Mouse (Mus musculus): ENCODE results near the gene Chst3. TPM values are rescaled to one million over a fixed set of nuclear protein-coding genes. Genes with fewer than 3 reads are reported as not detected.

Gene Chst3
- polyA plus RNA-seq, 1 experiment from 2014 or later = 0.27 TPM

- Histone ChIP-seq H3K27ac (ENCODE audit: low read length) (no peak overlapping the region), H3K36me3 (ENCODE audit: control insufficient read depth, insufficient read depth) (no peaks in the 10 kb centered on the region), H3K9me3 (replicated peaks; ENCODE audit: control insufficient read depth, low read length) (no peaks in the 10 kb centered on the region), H3K27me3 (ENCODE audit: control insufficient read depth, insufficient read depth, low read depth, low read length) (no peaks in the 10 kb centered on the region), H3K4me3 (ENCODE audit: low read depth, low read length) (no peak overlapping the region), H3K4me1 (ENCODE audit: control insufficient read depth, low read depth, low read length) (no peaks in the 10 kb centered on the region; the same call in 1 of the 2 replicates), H3K9ac (ENCODE audit: low read depth, low read length) (no peak overlapping the region), H3K4me2 (ENCODE audit: low read depth, low read length) (no peak overlapping the region)
- no peak for ATAC-seq (ENCODE audit: low read depth)
- 58% methylated on average over 2 of the region's 2 CpGs for WGBS (ENCODE audit: insufficient replicate concordance)
Observed at GRCm38 (mm10) chr10:60210468-60210867, 8.6 kb downstream of the Chst3 start.

DNA sequence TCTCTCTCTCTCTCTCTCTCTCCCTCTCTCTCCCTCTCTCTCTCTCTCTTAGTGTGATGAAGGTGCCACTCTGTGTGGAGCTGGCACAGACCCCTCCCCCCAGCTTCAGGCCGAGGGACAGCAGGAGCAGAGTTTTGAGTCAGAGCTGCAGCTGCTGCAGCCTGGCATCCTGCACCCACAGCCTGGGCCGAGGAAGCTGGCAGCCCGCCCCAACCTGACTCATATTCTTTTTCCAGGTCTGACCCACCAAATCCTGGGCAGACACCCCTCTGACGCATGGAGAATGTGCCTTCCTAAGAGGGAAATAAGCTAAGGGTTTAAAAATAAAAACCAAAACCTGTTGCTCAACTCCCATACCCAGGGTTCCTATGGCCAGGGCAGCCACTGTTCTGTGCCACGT is 9.8 kb downstream of the Chst3 start:
- Histone ChIP-seq H3K36me3 (ENCODE audit: control insufficient read depth, insufficient read depth) (no peaks in the 10 kb centered on the region), H3K27me3 (ENCODE audit: control insufficient read depth, insufficient read depth, low read depth, low read length) (no peaks in the 10 kb centered on the region), H3K4me3 (ENCODE audit: low read depth, low read length) (no peak overlapping the region), H3K9me3 (replicated peaks; ENCODE audit: control insufficient read depth, low read length) (no peaks in the 10 kb centered on the region), H3K27ac (ENCODE audit: low read length) (no peak overlapping the region), H3K9ac (ENCODE audit: low read depth, low read length) (no peak overlapping the region), H3K4me1 (ENCODE audit: control insufficient read depth, low read depth, low read length) (no peaks in the 10 kb centered on the region; the same call in 1 of the 2 replicates), H3K4me2 (ENCODE audit: low read depth, low read length) (no peak overlapping the region)
- WGBS (ENCODE audit: insufficient replicate concordance) = 42% methylated on average over 5 of the region's 5 CpGs
- ATAC-seq (ENCODE audit: low read depth) = no peak

GRCm38 (mm10) chr10:60207166-60207705 is 11.8 kb downstream of the Chst3 start:
- no peak overlapping the region for H3K27ac ChIP-seq (ENCODE audit: low read length)
- no peak for ATAC-seq (ENCODE audit: low read depth)

GRCm38 (mm10) chr10:60205601-60206241 is 13.3 kb downstream of the Chst3 start:
- Histone ChIP-seq H3K9ac (ENCODE audit: low read depth, low read length) (no peak overlapping the region), H3K4me1 (ENCODE audit: control insufficient read depth, low read depth, low read length) (no peaks in the 10 kb centered on the region; the same call in 1 of the 2 replicates), H3K4me3 (ENCODE audit: low read depth, low read length) (no peak overlapping the region), H3K4me2 (ENCODE audit: low read depth, low read length) (no peak overlapping the region), H3K36me3 (ENCODE audit: control insufficient read depth, insufficient read depth) (no peaks in the 10 kb centered on the region), H3K9me3 (replicated peaks; ENCODE audit: control insufficient read depth, low read length) (no peaks in the 10 kb centered on the region), H3K27ac (ENCODE audit: low read length) (no peak overlapping the region), H3K27me3 (ENCODE audit: control insufficient read depth, insufficient read depth, low read depth, low read length) (no peaks in the 10 kb centered on the region)
- no peak for ATAC-seq (ENCODE audit: low read depth)
- WGBS (ENCODE audit: insufficient replicate concordance) = 40% methylated on average over 9 of the region's 9 CpGs

More at GRCm38 (mm10) chr10:60207166-60207705, 11.8 kb downstream of the Chst3 start:
- no peak overlapping the region for H3K4me2 ChIP-seq (ENCODE audit: low read depth, low read length)
- no peaks in the 10 kb centered on the region for H3K27me3 ChIP-seq (ENCODE audit: control insufficient read depth, insufficient read depth, low read depth, low read length)
- no peak overlapping the region for H3K4me3 ChIP-seq (ENCODE audit: low read depth, low read length)
- no peak overlapping the region for H3K9ac ChIP-seq (ENCODE audit: low read depth, low read length)
- no peaks in the 10 kb centered on the region for H3K36me3 ChIP-seq (ENCODE audit: control insufficient read depth, insufficient read depth)
- no peaks in the 10 kb centered on the region for H3K9me3 ChIP-seq (replicated peaks; ENCODE audit: control insufficient read depth, low read length)
- no peaks in the 10 kb centered on the region; the same call in 1 of the 2 replicates for H3K4me1 ChIP-seq (ENCODE audit: control insufficient read depth, low read depth, low read length)
- WGBS (ENCODE audit: insufficient replicate concordance) = 64% methylated on average over 8 of the region's 8 CpGs

DNA sequence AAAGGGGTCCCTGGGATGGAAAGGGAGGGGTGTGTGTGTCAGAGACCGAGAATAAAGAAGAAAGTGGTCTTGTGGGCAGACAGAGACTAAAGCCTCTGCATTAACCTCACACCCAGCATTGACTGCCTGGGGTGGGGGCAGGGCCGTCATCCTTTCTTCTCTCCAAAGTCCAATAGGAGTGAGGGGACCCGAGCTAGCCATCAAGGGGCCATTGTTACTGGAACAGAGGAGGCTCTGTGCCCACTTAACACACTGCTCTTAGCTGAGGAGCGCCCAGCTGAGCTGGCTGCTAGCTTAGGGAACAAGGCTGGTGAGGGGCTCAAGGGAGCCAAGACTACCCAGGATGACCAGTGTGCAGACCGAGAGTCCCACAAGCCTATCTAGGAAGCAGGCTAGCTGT is 16.3 kb downstream of the Chst3 start:
- ATAC-seq (ENCODE audit: low read depth) = no peak
- H3K9me3 ChIP-seq (replicated peaks; ENCODE audit: control insufficient read depth, low read length) = no peaks in the 10 kb centered on the region
- WGBS (ENCODE audit: insufficient replicate concordance) = 30% methylated on average over 5 of the region's 5 CpGs
- H3K27ac ChIP-seq (ENCODE audit: low read length) = no peak overlapping the region
- no peaks in the 10 kb centered on the region; the same call in 1 of the 2 replicates for H3K4me1 ChIP-seq (ENCODE audit: control insufficient read depth, low read depth, low read length)
- no peak overlapping the region for H3K4me2 ChIP-seq (ENCODE audit: low read depth, low read length)
- no peak overlapping the region for H3K4me3 ChIP-seq (ENCODE audit: low read depth, low read length)
- H3K9ac ChIP-seq (ENCODE audit: low read depth, low read length) = no peak overlapping the region
- H3K27me3 ChIP-seq (ENCODE audit: control insufficient read depth, insufficient read depth, low read depth, low read length) = no peaks in the 10 kb centered on the region
- H3K36me3 ChIP-seq (ENCODE audit: control insufficient read depth, insufficient read depth) = no peaks in the 10 kb centered on the region

DNA sequence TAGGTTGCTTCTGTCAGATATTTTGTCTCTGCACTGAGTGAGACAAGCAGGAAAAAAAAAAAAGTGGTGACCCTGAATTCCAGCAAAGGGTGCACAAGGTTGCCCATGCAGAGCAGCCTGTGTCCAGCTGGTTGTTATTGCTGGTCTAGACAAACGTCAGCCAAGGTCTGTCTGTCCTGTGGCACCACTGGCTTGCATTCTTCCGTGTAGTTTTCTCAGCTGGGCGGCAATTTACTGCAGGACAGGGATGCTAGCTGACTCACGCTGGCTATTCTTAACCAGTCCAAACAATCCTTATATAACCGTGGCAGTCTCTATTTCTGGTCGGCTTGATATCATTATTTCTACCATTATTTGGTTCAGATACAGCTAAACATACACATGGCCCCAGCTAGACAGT is 18.1 kb downstream of the Chst3 start:
- no peaks in the 10 kb centered on the region for H3K9me3 ChIP-seq (replicated peaks; ENCODE audit: control insufficient read depth, low read length)
- H3K4me1 ChIP-seq (ENCODE audit: control insufficient read depth, low read depth, low read length) = no peaks in the 10 kb centered on the region; the same call in 1 of the 2 replicates
- H3K4me2 ChIP-seq (ENCODE audit: low read depth, low read length) = no peak overlapping the region
- ATAC-seq (ENCODE audit: low read depth) = no peak
- H3K9ac ChIP-seq (ENCODE audit: low read depth, low read length) = no peak overlapping the region
- WGBS (ENCODE audit: insufficient replicate concordance) = 51% methylated on average over 6 of the region's 6 CpGs
- no peaks in the 10 kb centered on the region for H3K27me3 ChIP-seq (ENCODE audit: control insufficient read depth, insufficient read depth, low read depth, low read length)
- H3K36me3 ChIP-seq (ENCODE audit: control insufficient read depth, insufficient read depth) = no peaks in the 10 kb centered on the region
- H3K27ac ChIP-seq (ENCODE audit: low read length) = no peak overlapping the region
- no peak overlapping the region for H3K4me3 ChIP-seq (ENCODE audit: low read depth, low read length)

- H3K9ac ChIP-seq (ENCODE audit: low read depth, low read length) = no peak overlapping the region
- no peaks in the 10 kb centered on the region for H3K4me1 ChIP-seq (ENCODE audit: control insufficient read depth, low read depth, low read length)
- H3K4me2 ChIP-seq (ENCODE audit: low read depth, low read length) = no peak overlapping the region
- no peaks in the 10 kb centered on the region for H3K9me3 ChIP-seq (replicated peaks; ENCODE audit: control insufficient read depth, low read length)
- H3K36me3 ChIP-seq (ENCODE audit: control insufficient read depth, insufficient read depth) = no peaks in the 10 kb centered on the region
- H3K27me3 ChIP-seq (ENCODE audit: control insufficient read depth, insufficient read depth, low read depth, low read length) = no peaks in the 10 kb centered on the region; the same call in 1 of the 2 replicates
- no peak for ATAC-seq (ENCODE audit: low read depth)
- no peak overlapping the region for H3K4me3 ChIP-seq (ENCODE audit: low read depth, low read length)
- no peak overlapping the region for H3K27ac ChIP-seq (ENCODE audit: low read length)
- 68% methylated on average over 6 of the region's 6 CpGs for WGBS (ENCODE audit: insufficient replicate concordance)
Observed at GRCm38 (mm10) chr10:60199378-60199777, 19.7 kb downstream of the Chst3 start.

DNA sequence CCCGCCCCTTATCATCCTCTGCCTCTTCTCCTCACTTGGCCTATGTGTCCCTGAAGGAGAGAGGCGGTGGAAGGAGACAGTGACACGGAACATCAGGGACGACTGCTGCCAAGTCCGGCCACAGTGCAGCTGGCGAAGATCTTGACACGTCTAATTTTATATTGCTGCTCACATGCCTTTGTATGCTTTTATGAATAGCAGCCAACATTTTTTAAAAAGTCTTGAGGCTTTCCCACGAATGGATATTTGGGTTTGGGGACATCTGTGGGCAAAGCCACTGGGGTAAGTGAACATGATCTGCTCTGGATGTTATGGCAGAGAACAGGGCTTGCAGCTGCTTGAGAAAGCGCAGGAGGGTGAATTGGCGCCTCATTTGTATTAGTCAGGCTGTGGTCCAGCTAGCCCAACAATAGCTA is 21.6 kb downstream of the Chst3 start:
- H3K4me3 ChIP-seq (ENCODE audit: low read depth, low read length) = no peak overlapping the region

GRCm38 (mm10) chr10:60196971-60197370 is 22.1 kb downstream of the Chst3 start:
- Histone ChIP-seq H3K27ac (ENCODE audit: low read length) (no peak overlapping the region), H3K9me3 (replicated peaks; ENCODE audit: control insufficient read depth, low read length) (no peaks in the 10 kb centered on the region)
- WGBS (ENCODE audit: insufficient replicate concordance) = 56% methylated on average over 5 of the region's 5 CpGs

More for the DNA sequence above, 21.6 kb downstream of the Chst3 start:
- WGBS (ENCODE audit: insufficient replicate concordance) = 65% methylated on average over 10 of the region's 10 CpGs
- Histone ChIP-seq H3K36me3 (ENCODE audit: control insufficient read depth, insufficient read depth) (no peaks in the 10 kb centered on the region), H3K4me1 (ENCODE audit: control insufficient read depth, low read depth, low read length) (no peaks in the 10 kb centered on the region), H3K9ac (ENCODE audit: low read depth, low read length) (no peak overlapping the region), H3K9me3 (replicated peaks; ENCODE audit: control insufficient read depth, low read length) (no peaks in the 10 kb centered on the region), H3K4me2 (ENCODE audit: low read depth, low read length) (no peak overlapping the region), H3K27ac (ENCODE audit: low read length) (no peak overlapping the region), H3K27me3 (ENCODE audit: control insufficient read depth, insufficient read depth, low read depth, low read length) (peaks cover 8% of the 10 kb centered on the region)
- ATAC-seq (ENCODE audit: low read depth) = no peak

More at GRCm38 (mm10) chr10:60196971-60197370, 22.1 kb downstream of the Chst3 start:
- no peak for ATAC-seq (ENCODE audit: low read depth)
- Histone ChIP-seq H3K27me3 (ENCODE audit: control insufficient read depth, insufficient read depth, low read depth, low read length) (peaks cover 11% of the 10 kb centered on the region), H3K4me3 (ENCODE audit: low read depth, low read length) (no peak overlapping the region), H3K9ac (ENCODE audit: low read depth, low read length) (no peak overlapping the region), H3K4me1 (ENCODE audit: control insufficient read depth, low read depth, low read length) (no peaks in the 10 kb centered on the region), H3K36me3 (ENCODE audit: control insufficient read depth, insufficient read depth) (no peaks in the 10 kb centered on the region), H3K4me2 (ENCODE audit: low read depth, low read length) (no peak overlapping the region)
